Mouse (Mus musculus): ENCODE measurements around the gene Mtss1l. TPM values are rescaled to one million over a fixed set of nuclear protein-coding genes. Genes with fewer than 3 reads are reported as not detected.
"Not testable (repeated sequence)": the region's sequence is repeated elsewhere in the genome, so short reads cannot be mapped to it uniquely, and the experiment has no call there.

The Mtss1l gene
- polyA plus RNA-seq, 1 experiment from 2014 or later = 5.7 TPM

DNA sequence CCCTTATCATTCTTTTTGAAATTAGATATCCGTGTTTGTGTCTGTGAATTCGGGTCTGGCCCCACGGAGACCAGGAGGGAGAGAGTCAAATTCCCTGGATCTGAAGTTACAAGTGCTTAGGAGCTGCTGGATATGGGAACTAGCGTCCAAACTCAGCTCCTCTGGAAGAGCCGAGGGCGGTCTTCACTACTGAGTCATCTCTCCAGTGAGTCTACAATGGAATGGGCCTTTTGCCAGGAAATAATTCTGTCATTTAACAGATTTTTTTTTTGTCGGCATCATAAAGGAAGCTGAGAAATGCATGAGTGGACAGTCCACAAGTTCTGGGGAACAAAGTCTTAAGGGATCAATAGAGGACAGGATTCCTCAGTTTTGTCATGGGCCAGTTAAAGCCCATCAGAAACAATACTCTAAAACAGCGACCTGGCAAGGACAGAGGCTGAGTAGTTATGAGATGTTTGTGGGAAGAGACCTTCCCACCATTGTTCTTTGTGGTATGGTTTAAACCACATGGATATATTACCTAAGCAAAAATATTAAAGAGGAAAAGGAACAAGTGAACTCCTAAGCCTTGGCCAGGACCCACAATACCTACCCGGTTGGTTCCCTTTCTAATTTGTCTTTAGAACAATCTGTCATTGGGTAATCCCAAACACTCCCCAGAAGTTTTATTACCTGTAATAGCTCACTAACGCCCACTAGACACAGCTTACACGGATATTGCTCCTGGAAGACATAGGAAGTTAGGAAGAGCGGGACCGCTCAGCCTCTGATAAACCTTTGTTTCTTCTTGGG, 58.8 kb downstream of the Mtss1l start:
- Histone ChIP-seq H3K9ac (ENCODE audit: low read length) (no peak overlapping the region), H3K4me2 (replicated peaks; ENCODE audit: low read depth) (no peak overlapping the region), H3K27ac (replicated peaks) (no peak overlapping the region), H3K4me1 (replicated peaks; ENCODE audit: control insufficient read depth, insufficient read depth) (no peaks in the 10 kb centered on the region), H3K9me3 (ENCODE audit: control insufficient read depth, low read length) (no peaks in the 10 kb centered on the region), H3K36me3 (ENCODE audit: control insufficient read depth, insufficient read depth, low read length) (no peaks in the 10 kb centered on the region), H3K27me3 (ENCODE audit: control insufficient read depth, insufficient read depth, low read length) (no peaks in the 10 kb centered on the region), H3K4me3 (ENCODE audit: low read depth, low read length) (no peak overlapping the region)
- 61% methylated on average over 13 of the region's 13 CpGs for WGBS
- DNase-seq (ENCODE audit: low spot score) (no peak), ATAC-seq (ENCODE audit: low FRiP score, low TSS enrichment) (no peak)
- TF ChIP-seq EP300 (optimal IDR thresholded peaks at IDR 0.05) = no peak
- no peak for TF ChIP-seq CTCF (IDR thresholded peaks at IDR 0.05; ENCODE audit: low read depth)

DNA sequence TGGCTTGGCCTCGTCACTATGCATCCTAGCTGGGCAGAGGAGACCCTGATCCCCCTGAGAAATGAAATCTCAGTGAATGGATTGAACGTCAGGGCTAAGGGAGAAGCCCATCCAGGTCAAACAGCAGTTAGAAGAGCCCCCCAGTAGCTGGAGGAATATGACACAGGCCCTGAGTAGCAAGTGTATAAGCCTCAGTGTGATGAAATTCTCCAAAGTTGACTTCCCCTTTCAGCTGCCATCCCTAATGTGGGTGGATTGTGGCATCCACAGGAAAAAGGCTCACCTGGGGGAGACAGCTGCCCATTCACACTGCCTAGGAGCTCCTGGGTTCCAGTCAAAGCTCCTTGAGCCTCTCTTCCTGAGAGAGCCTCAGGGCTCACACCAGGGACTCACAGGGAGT, 64.1 kb downstream of the Mtss1l start:
- Histone ChIP-seq H3K4me3 (ENCODE audit: low read depth, low read length) (no peak overlapping the region), H3K9me3 (ENCODE audit: control insufficient read depth, low read length) (no peaks in the 10 kb centered on the region), H3K4me1 (replicated peaks; ENCODE audit: control insufficient read depth, insufficient read depth) (no peaks in the 10 kb centered on the region), H3K36me3 (ENCODE audit: control insufficient read depth, insufficient read depth, low read length) (no peaks in the 10 kb centered on the region), H3K4me2 (replicated peaks; ENCODE audit: low read depth) (no peak overlapping the region), H3K9ac (ENCODE audit: low read length) (no peak overlapping the region), H3K27me3 (ENCODE audit: control insufficient read depth, insufficient read depth, low read length) (no peaks in the 10 kb centered on the region), H3K27ac (replicated peaks) (no peak overlapping the region)
- TF ChIP-seq CTCF (IDR thresholded peaks at IDR 0.05; ENCODE audit: low read depth) (no peak), EP300 (optimal IDR thresholded peaks at IDR 0.05) (no peak)
- no peak for ATAC-seq (ENCODE audit: low FRiP score, low TSS enrichment)
- DNase-seq (ENCODE audit: low spot score) = no peak
- 86% methylated on average over 2 of the region's 2 CpGs for WGBS

DNA sequence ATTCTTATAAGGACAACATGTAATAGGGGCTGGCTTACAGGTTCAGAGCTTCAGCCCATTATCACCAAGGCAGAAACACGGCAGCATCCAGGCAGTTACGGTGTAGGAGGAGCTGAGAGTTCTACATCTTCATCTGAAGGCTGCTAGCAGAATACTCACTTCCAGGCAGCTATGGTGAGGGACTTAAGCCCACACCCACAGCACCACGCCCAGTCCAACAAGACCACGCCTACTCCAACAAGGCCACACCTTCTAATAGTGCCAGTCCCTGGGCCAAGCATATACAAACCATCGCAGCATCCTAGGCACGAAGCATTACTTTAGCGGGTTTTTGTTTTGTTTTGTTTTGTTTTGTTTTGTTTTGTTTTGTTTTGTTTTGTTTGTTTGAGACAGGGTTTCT, 65.2 kb downstream of the Mtss1l start:
- not testable (repeated sequence) for H3K36me3 ChIP-seq (ENCODE audit: control insufficient read depth, insufficient read depth, low read length); H3K4me3 ChIP-seq (ENCODE audit: low read depth, low read length); DNase-seq (ENCODE audit: low spot score); H3K9me3 ChIP-seq (ENCODE audit: control insufficient read depth, low read length); H3K9ac ChIP-seq (ENCODE audit: low read length); H3K4me2 ChIP-seq (replicated peaks; ENCODE audit: low read depth); H3K4me1 ChIP-seq (replicated peaks; ENCODE audit: control insufficient read depth, insufficient read depth); H3K27me3 ChIP-seq (ENCODE audit: control insufficient read depth, insufficient read depth, low read length); H3K27ac ChIP-seq (replicated peaks); ATAC-seq (ENCODE audit: low FRiP score, low TSS enrichment)
- 84% methylated on average over 7 of the region's 7 CpGs for WGBS

DNA sequence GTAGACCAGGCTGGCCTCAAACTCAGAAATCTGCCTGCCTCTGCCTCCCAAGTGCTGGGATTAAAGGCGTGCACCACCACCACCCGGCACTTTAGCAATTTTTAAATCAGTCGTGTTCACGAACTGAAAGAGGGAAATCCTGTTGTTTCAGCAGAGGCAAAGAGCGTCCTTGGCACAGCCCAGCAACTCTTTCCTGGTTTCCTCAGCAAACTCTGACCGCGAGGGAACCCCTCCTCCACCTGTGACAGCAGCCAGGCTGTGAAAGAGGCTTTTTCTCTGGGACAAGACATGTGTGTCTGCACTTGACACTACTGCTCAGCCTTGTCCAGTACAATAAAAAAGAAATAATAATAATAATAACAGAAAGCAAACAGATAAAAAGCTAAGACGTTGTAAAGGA, 65.7 kb downstream of the Mtss1l start:
- TF ChIP-seq CTCF (IDR thresholded peaks at IDR 0.05; ENCODE audit: low read depth) = no peak
- no peak for TF ChIP-seq EP300 (optimal IDR thresholded peaks at IDR 0.05)
- WGBS = 65% methylated on average over 8 of the region's 8 CpGs
- H3K36me3 ChIP-seq (ENCODE audit: control insufficient read depth, insufficient read depth, low read length) = no peaks in the 10 kb centered on the region

DNA sequence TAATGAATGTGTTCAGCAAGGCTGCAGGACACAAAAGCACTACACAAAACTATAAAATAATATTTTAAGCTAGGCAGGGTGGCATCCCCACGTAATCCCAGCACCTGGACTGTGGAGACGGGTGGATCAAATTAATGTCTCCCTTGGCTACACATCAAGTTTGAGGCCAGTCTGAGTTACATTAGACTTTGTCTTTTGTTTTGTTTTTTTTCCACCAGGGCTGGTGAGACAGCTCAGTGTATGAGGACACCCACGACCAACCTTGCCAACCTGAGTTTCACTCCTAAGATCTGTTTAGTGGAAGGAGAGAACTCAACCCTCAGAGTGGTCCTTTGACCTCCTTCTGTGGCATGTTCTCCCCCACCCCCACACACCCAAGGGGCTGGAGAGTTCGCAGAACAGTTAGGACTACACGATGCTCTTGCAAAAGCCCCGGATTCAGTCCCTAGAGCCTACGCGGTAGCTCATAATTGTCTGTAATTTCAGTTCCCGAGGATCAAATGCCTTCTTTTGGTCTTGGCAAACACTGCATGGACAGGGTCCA, 66.2 kb downstream of the Mtss1l start:
- Histone ChIP-seq H3K4me1 (replicated peaks; ENCODE audit: control insufficient read depth, insufficient read depth) (no peaks in the 10 kb centered on the region), H3K4me3 (ENCODE audit: low read depth, low read length) (no peak overlapping the region), H3K4me2 (replicated peaks; ENCODE audit: low read depth) (no peak overlapping the region), H3K9me3 (ENCODE audit: control insufficient read depth, low read length) (no peaks in the 10 kb centered on the region), H3K36me3 (ENCODE audit: control insufficient read depth, insufficient read depth, low read length) (no peaks in the 10 kb centered on the region), H3K27me3 (ENCODE audit: control insufficient read depth, insufficient read depth, low read length) (no peaks in the 10 kb centered on the region), H3K27ac (replicated peaks) (no peak overlapping the region), H3K9ac (ENCODE audit: low read length) (no peak overlapping the region)
- ATAC-seq (ENCODE audit: low FRiP score, low TSS enrichment) (no peak), DNase-seq (ENCODE audit: low spot score) (no peak)
- TF ChIP-seq EP300 (optimal IDR thresholded peaks at IDR 0.05) (no peak), CTCF (IDR thresholded peaks at IDR 0.05; ENCODE audit: low read depth) (no peak)
- 74% methylated on average over 9 of the region's 9 CpGs for WGBS

More for the DNA sequence above, 65.7 kb downstream of the Mtss1l start:
- Histone ChIP-seq H3K27ac (replicated peaks) (no peak overlapping the region), H3K4me2 (replicated peaks; ENCODE audit: low read depth) (no peak overlapping the region), H3K4me3 (ENCODE audit: low read depth, low read length) (no peak overlapping the region), H3K9me3 (ENCODE audit: control insufficient read depth, low read length) (no peaks in the 10 kb centered on the region), H3K4me1 (replicated peaks; ENCODE audit: control insufficient read depth, insufficient read depth) (no peaks in the 10 kb centered on the region), H3K9ac (ENCODE audit: low read length) (no peak overlapping the region), H3K27me3 (ENCODE audit: control insufficient read depth, insufficient read depth, low read length) (no peaks in the 10 kb centered on the region)
- no peak for ATAC-seq (ENCODE audit: low FRiP score, low TSS enrichment)
- no peak for DNase-seq (ENCODE audit: low spot score)

DNA sequence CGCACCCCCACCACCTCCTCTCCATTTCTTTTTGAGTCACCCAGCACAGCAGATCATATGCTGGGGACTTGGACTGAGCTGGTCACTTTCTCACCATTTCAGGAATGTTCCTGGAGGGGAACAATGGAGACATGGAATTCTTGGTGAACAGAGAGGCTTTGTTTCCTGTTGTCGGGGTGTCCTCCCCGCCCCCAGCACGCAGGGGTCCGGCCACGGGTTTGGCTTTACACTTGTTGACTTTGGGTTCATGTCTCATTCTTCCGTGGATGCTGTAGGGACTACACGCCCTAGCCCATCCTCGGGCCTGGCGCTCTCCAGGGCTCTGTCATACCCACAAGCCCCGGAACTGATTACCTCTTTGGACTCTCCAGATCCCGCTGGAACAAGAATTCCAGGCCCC, 67.7 kb downstream of the Mtss1l start:
- WGBS = 49% methylated on average over 12 of the region's 12 CpGs
- Histone ChIP-seq H3K4me3 (ENCODE audit: low read depth, low read length) (no peak overlapping the region), H3K36me3 (ENCODE audit: control insufficient read depth, insufficient read depth, low read length) (no peaks in the 10 kb centered on the region), H3K9ac (ENCODE audit: low read length) (no peak overlapping the region), H3K27ac (replicated peaks) (no peak overlapping the region; the same call in 1 of the 2 replicates), H3K9me3 (ENCODE audit: control insufficient read depth, low read length) (no peaks in the 10 kb centered on the region), H3K4me1 (replicated peaks; ENCODE audit: control insufficient read depth, insufficient read depth) (0 out of 2 replicates have a peak, but pooled peaks cover 3% of the 10 kb centered on the region), H3K27me3 (ENCODE audit: control insufficient read depth, insufficient read depth, low read length) (no peaks in the 10 kb centered on the region), H3K4me2 (replicated peaks; ENCODE audit: low read depth) (no peak overlapping the region)
- ATAC-seq (ENCODE audit: low FRiP score, low TSS enrichment) (no peak), DNase-seq (ENCODE audit: low spot score) (no peak)
- TF ChIP-seq CTCF (IDR thresholded peaks at IDR 0.05; ENCODE audit: low read depth) (no peak), EP300 (optimal IDR thresholded peaks at IDR 0.05) (no peak)

All from stomach, postnatal 0 days (tissue).